Mouse (Mus musculus) megakaryocyte, embryonic 14.5 days (primary cell): Measurements from ENCODE around the gene Dph3.

ENCODE experiments used
- FLI1 ChIP-seq: IDR thresholded peaks from 2 replicates; pipeline ENCODE4 v1.6.1; 2012; ENCODE audit warnings: low read length, inconsistent platforms, mixed read lengths
- GATA1 ChIP-seq: IDR thresholded peaks from 3 replicates; pipeline ENCODE4 v1.6.1; 2012; ENCODE audit warnings: mixed read lengths, low read length, inconsistent platforms, borderline replicate concordance

- TF ChIP-seq FLI1 (no peak), GATA1 (no peak)
Measured at GRCm38 (mm10) chr14:32105663-32106062, 20.1 kb upstream of the Dph3 start.
